Mouse (Mus musculus): ENCODE results near the gene C2cd4d. TPM values are rescaled to one million over a fixed set of nuclear protein-coding genes. Genes with fewer than 3 reads are reported as not detected.

The C2cd4d gene
- not detected for total RNA-seq (2023)

GRCm38 (mm10) chr3:94362138-94362537, at the start of gene C2cd4d:
C2cd4d (plus strand) TSS chr3:94362438.

GRCm38 (mm10) chr3:94341959-94342422, 20.2 kb upstream of the C2cd4d start, which contains the start of gene Them5:
Them5 (plus strand) TSS chr3:94342099.

DNA sequence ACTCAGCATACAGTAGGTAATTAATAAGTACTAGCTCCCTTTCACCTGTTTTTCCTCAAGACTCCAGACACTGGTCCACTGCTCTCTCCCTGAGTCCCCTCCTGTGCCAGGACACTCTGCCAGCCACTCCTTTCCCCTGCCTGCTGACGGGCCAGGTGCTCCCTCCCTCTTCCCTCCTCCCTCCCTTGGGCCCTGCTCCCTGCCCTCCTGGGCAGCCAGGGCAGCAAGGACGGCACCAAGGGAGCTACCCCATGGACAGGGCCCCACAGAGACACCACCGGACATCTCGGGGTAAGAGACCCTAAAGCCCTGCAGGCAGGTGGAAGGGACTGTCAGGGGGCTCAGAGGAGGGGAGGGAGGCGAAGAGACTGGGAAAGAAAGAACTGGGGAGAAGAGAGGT, 10.4 kb downstream of the C2cd4d start, which contains the start of gene Rorc:
TSS of gene Rorc (plus strand) at position 154 of the 400 bp plus-strand sequence.

DNA sequence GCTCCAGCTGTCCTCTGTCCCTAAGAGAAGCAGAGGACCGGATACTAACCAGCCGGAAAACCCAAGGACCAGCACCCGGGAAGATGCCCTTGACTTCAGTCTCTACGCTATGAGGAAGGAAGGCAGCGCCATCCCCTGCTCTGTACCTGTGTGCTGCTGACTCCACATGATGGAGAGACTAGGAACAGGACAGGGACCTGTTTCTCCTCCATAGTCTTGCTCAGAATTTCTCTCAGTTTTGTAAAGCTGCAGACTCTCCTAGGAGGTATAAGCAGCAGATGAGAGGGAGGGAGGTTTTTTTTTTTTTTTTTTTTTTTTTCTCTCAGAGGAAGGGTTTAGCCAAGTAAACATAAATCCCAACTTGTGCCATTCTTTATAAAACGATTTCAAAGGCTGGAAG, 36.0 kb downstream of the C2cd4d start, which contains the start of gene Lingo4:
TSS of gene Lingo4 (plus strand) at position 301 of the 400 bp plus-strand sequence.

GRCm38 (mm10) chr3:94413031-94413679, 50.9 kb downstream of the C2cd4d start, which contains the start of gene Tdrkh:
Tdrkh (plus strand) TSS chr3:94413273.

Other genes with a start within 250 kb of the C2cd4d start
- gene Gm10696, start 184.2 kb upstream of the C2cd4d start, total RNA-seq (2023), result not detected
- not detected for gene Gm5286, start 165.7 kb upstream of the C2cd4d start, total RNA-seq (2023)
- gene Gm4778, start 98.4 kb upstream of the C2cd4d start, total RNA-seq (2023), result not detected
- 1 to 10 TPM; 1.6 to 3.6 TPM for gene Them4, start 52.3 kb upstream of the C2cd4d start, total RNA-seq (2023)
- not detected for gene Them5, start 20.3 kb upstream of the C2cd4d start, total RNA-seq (2023)
- not detected for gene Rorc, start 10.4 kb downstream of the C2cd4d start, total RNA-seq (2023)
- not detected for gene Lingo4, start 36.1 kb downstream of the C2cd4d start, total RNA-seq (2023)
- gene Tdrkh, start 50.8 kb downstream of the C2cd4d start, total RNA-seq (2023), result 1 to 10 TPM; 2.1 to 3.0 TPM
- 10 to 100 TPM; 33.2 to 34.5 TPM for gene Mrpl9, start 80.9 kb downstream of the C2cd4d start, total RNA-seq (2023)
- gene Oaz3, start 81.5 kb downstream of the C2cd4d start, total RNA-seq (2023), result not detected
- not detected for gene Celf3, start 115.9 kb downstream of the C2cd4d start, total RNA-seq (2023)
- 1 to 10 TPM in 1 of 2 experiments, not detected in 1; 1.7 TPM for gene Riiad1, start 117.9 kb downstream of the C2cd4d start, total RNA-seq (2023)
- gene Snx27, start 220.3 kb downstream of the C2cd4d start, total RNA-seq (2023), result 10 to 100 TPM; 36.7 to 37.5 TPM

Data from B cell, adult 67 days (primary cell).